Mouse (Mus musculus): ENCODE results near the gene Rufy3. TPM values are rescaled to one million over a fixed set of nuclear protein-coding genes. Genes with fewer than 3 reads are reported as not detected.

Gene Rufy3
- polyA plus RNA-seq, 1 experiment from 2014 or later, result 121 TPM

DNA sequence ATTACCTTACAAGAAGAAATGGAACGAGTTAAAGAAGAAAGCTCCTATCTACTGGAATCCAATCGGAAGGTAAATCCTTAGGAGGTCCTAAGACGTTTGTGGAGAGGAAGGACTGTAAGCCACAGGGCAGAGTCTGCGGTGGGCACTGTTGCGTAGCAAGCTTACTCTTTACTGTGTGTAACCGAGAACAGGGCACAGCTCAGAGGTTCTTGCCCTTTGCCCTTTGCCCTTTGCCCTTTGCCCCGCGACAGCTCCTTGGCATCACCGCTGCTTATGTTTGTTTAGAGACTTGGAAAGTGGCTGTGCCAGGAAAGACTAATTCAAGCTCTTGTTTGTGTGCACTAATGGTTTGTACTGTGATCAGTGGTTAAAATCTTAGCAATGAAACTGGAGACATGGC is 67.6 kb downstream of the Rufy3 start:
- Histone ChIP-seq H3K27ac (ENCODE audit: low read depth, low read length) (no peak overlapping the region), H3K4me2 (no peak overlapping the region), H3K9ac (ENCODE audit: low read length) (no peak overlapping the region), H3K9me3 (ENCODE audit: control insufficient read depth, low read length) (no peaks in the 10 kb centered on the region), H3K4me3 (ENCODE audit: low read depth, low read length) (no peak overlapping the region), H3K36me3 (ENCODE audit: control insufficient read depth, insufficient read depth, low read length) (peaks cover 16% of the 10 kb centered on the region), H3K27me3 (ENCODE audit: control insufficient read depth, insufficient read depth, low read length) (no peaks in the 10 kb centered on the region), H3K4me1 (ENCODE audit: control insufficient read depth, insufficient read depth, low read length) (no peaks in the 10 kb centered on the region)
- DNase-seq (ENCODE audit: low spot score, missing footprints), result no peak
- 70% methylated on average over 9 of the region's 9 CpGs for WGBS
- no peak for ATAC-seq (ENCODE audit: low FRiP score)

DNA sequence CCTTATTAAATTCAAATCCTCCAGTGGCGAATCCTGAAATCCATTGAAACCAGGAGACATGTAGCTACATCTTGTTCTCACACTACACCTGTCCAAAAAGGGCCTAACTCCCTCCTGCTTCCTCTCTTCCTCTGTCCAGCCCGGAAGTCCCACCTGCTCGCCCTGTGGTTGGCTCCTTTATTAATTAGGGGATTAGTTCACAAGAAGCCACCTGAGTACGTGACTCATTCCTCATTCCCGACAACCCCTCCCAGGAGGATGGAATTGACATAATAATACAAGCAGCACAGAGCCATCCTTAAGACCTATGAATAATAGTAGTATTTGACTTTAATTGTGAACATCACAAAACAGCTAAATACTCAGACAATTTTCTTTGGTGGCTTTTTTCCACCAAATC is 69.2 kb downstream of the Rufy3 start:
- H3K4me3 ChIP-seq (ENCODE audit: low read depth, low read length), result no peak overlapping the region
- ATAC-seq (ENCODE audit: low FRiP score), result no peak
- no peaks in the 10 kb centered on the region for H3K4me1 ChIP-seq (ENCODE audit: control insufficient read depth, insufficient read depth, low read length)
- peaks cover 17% of the 10 kb centered on the region for H3K36me3 ChIP-seq (ENCODE audit: control insufficient read depth, insufficient read depth, low read length)
- DNase-seq (ENCODE audit: low spot score, missing footprints), result no peak
- H3K9ac ChIP-seq (ENCODE audit: low read length), result no peak overlapping the region
- H3K27ac ChIP-seq (ENCODE audit: low read depth, low read length), result no peak overlapping the region
- no peaks in the 10 kb centered on the region for H3K27me3 ChIP-seq (ENCODE audit: control insufficient read depth, insufficient read depth, low read length)
- H3K9me3 ChIP-seq (ENCODE audit: control insufficient read depth, low read length), result no peaks in the 10 kb centered on the region
- 78% methylated on average over 5 of the region's 5 CpGs for WGBS
- no peak overlapping the region for H3K4me2 ChIP-seq

DNA sequence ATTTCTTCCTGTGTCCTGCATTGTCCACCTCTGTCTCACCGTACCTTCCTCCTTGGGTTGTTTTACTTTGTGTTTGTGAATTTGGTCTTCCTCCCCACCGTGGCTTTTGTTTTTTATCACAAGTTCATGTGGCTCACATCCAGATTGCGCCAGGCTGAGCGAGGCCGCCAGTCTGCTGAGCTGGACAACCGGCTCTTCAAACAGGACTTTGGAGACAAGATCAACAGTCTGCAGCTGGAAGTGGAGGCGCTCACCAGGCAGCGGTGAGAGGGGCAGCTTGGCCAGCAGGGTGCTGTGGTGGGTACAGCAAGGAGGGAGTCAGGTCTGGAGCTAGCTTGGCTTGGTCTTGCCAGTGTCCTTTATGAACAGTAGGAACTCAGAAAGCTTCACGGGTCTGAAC is 77.9 kb downstream of the Rufy3 start:
- ATAC-seq (ENCODE audit: low FRiP score) (no peak), DNase-seq (ENCODE audit: low spot score, missing footprints) (no peak)
- H3K27me3 ChIP-seq (ENCODE audit: control insufficient read depth, insufficient read depth, low read length), result no peaks in the 10 kb centered on the region
- no peak overlapping the region for H3K9ac ChIP-seq (ENCODE audit: low read length)
- no peak overlapping the region for H3K4me2 ChIP-seq
- no peak overlapping the region for H3K4me3 ChIP-seq (ENCODE audit: low read depth, low read length)
- no peak overlapping the region for H3K27ac ChIP-seq (ENCODE audit: low read depth, low read length)
- WGBS, result 88% methylated on average over 9 of the region's 9 CpGs
- H3K4me1 ChIP-seq (ENCODE audit: control insufficient read depth, insufficient read depth, low read length), result no peaks in the 10 kb centered on the region
- H3K36me3 ChIP-seq (ENCODE audit: control insufficient read depth, insufficient read depth, low read length), result peaks cover 9% of the 10 kb centered on the region
- H3K9me3 ChIP-seq (ENCODE audit: control insufficient read depth, low read length), result no peaks in the 10 kb centered on the region

DNA sequence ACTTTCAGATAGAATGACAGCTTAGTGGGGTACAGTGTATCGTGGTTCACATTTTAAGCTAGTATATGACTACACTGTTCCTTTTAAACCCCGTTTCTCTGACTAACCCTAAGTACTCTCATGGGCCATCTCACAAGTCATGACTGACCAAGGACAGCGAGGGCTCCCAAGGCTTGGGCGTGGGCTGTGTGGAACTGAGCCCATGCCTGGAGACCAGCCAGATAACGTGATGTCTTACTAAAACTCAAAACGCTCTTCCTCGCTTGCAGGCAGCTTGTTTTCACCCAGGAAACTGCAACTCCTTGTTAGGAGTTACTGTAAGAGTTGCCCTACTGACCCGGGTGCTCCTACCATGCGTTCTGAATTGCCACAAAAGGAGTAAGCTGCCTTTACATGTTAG is 78.7 kb downstream of the Rufy3 start:
- Histone ChIP-seq H3K4me2 (no peak overlapping the region), H3K27ac (ENCODE audit: low read depth, low read length) (no peak overlapping the region), H3K36me3 (ENCODE audit: control insufficient read depth, insufficient read depth, low read length) (peaks cover 10% of the 10 kb centered on the region), H3K27me3 (ENCODE audit: control insufficient read depth, insufficient read depth, low read length) (no peaks in the 10 kb centered on the region), H3K4me3 (ENCODE audit: low read depth, low read length) (no peak overlapping the region), H3K4me1 (ENCODE audit: control insufficient read depth, insufficient read depth, low read length) (no peaks in the 10 kb centered on the region), H3K9ac (ENCODE audit: low read length) (no peak overlapping the region), H3K9me3 (ENCODE audit: control insufficient read depth, low read length) (no peaks in the 10 kb centered on the region)
- no peak for ATAC-seq (ENCODE audit: low FRiP score)
- 91% methylated on average over 9 of the region's 9 CpGs for WGBS
- no peak for DNase-seq (ENCODE audit: low spot score, missing footprints)

DNA sequence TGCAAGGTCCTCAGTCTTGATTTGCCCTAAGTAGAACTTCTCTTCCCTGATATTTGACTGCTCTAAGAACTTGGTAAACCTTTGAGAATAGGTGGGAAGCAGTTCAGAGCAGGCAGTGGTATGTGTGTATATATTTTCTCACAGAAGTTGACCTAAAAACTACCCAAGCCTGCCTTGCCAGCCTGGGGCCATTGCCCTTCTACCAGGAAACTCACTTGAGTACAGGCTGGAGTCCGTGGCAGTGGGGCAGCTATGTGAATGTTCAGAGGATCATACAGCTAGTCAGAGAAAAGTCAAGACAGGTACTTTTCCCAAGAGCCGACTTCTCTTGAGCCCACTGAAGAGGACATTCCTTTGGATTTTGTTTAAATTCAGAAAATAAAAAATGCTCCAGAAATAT is 80.1 kb downstream of the Rufy3 start:
- H3K4me2 ChIP-seq, result no peak overlapping the region
- no peaks in the 10 kb centered on the region for H3K4me1 ChIP-seq (ENCODE audit: control insufficient read depth, insufficient read depth, low read length)
- H3K27ac ChIP-seq (ENCODE audit: low read depth, low read length), result no peak overlapping the region
- no peak for ATAC-seq (ENCODE audit: low FRiP score)
- H3K36me3 ChIP-seq (ENCODE audit: control insufficient read depth, insufficient read depth, low read length), result peaks cover 10% of the 10 kb centered on the region
- H3K9ac ChIP-seq (ENCODE audit: low read length), result no peak overlapping the region
- WGBS, result 89% methylated on average over 2 of the region's 2 CpGs
- no peak for DNase-seq (ENCODE audit: low spot score, missing footprints)
- H3K4me3 ChIP-seq (ENCODE audit: low read depth, low read length), result no peak overlapping the region
- no peaks in the 10 kb centered on the region for H3K27me3 ChIP-seq (ENCODE audit: control insufficient read depth, insufficient read depth, low read length)
- H3K9me3 ChIP-seq (ENCODE audit: control insufficient read depth, low read length), result no peaks in the 10 kb centered on the region

DNA sequence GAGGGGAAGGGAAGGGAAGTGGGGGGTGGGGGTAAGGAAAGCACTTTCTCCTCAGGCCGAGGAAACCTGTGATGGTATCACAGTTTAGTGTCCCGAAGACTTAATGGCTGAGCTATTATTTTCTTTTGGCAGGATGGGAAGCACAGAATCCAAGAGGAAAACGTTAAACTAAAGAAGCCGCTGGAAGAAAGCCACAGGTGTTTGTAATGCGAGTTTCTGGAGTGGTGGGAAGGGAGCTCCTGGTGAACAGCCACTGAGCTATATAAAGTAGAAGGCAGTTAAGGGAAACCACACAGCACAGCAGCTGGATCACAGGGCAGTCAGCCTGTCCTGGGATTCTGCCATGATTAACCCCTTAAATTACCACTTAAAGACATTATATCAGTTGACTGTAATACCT is 80.6 kb downstream of the Rufy3 start:
- no peaks in the 10 kb centered on the region for H3K27me3 ChIP-seq (ENCODE audit: control insufficient read depth, insufficient read depth, low read length)
- no peaks in the 10 kb centered on the region for H3K9me3 ChIP-seq (ENCODE audit: control insufficient read depth, low read length)
- 88% methylated on average over 5 of the region's 5 CpGs for WGBS
- H3K4me2 ChIP-seq, result no peak overlapping the region
- H3K36me3 ChIP-seq (ENCODE audit: control insufficient read depth, insufficient read depth, low read length), result peaks cover 12% of the 10 kb centered on the region
- no peak overlapping the region for H3K27ac ChIP-seq (ENCODE audit: low read depth, low read length)
- H3K4me1 ChIP-seq (ENCODE audit: control insufficient read depth, insufficient read depth, low read length), result no peaks in the 10 kb centered on the region
- DNase-seq (ENCODE audit: low spot score, missing footprints), result no peak
- ATAC-seq (ENCODE audit: low FRiP score), result no peak
- no peak overlapping the region for H3K4me3 ChIP-seq (ENCODE audit: low read depth, low read length)
- no peak overlapping the region for H3K9ac ChIP-seq (ENCODE audit: low read length)

DNA sequence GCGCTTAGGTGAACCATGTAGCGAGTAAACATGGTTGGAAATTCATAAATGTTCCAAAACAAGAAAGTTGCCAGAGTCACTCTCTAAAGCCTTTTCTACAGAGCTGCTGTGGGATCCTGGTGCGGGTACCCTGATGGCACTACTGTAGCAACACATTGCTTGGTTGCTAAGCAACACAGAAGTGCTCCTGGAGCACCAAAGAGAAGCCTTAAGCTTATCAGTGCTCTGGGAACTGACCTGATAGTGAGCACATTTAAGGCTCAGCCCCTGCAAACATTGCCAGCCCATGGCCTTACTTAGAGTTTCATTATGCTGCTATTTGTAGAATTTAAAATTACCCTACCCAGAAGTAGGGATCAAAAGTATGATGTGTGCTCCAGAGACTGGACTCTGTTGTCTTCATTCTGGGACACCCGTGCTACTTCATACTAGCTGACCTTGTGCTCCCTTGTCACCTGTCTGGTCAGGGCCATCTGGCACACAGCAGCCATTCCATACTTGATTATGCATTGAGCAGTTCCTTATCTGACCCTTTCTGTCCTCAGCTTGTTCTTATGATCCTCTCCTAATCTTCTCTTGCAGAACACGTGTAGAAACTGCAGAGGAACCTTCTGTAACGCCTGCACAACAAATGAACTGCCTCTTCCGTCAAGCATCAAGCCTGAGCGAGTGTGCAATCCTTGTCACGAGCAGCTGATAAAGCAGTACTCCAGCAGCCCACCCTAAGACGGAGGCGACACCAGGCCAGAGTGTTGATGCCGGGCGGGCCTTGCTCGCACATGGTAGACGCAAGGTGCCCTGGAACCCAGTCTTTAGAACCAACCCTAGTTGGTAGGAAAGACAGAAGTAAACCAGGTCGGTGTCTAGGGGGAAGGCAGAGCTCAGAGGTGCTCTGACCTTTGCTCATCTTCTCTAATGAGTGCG is 84.7 kb downstream of the Rufy3 start:
- WGBS, result 89% methylated on average over 17 of the region's 17 CpGs
- peaks cover 14% of the 10 kb centered on the region for H3K36me3 ChIP-seq (ENCODE audit: control insufficient read depth, insufficient read depth, low read length)
- H3K4me1 ChIP-seq (ENCODE audit: control insufficient read depth, insufficient read depth, low read length), result no peaks in the 10 kb centered on the region
- H3K4me3 ChIP-seq (ENCODE audit: low read depth, low read length), result no peak overlapping the region
- ATAC-seq (ENCODE audit: low FRiP score), result no peak
- H3K27me3 ChIP-seq (ENCODE audit: control insufficient read depth, insufficient read depth, low read length), result no peaks in the 10 kb centered on the region
- no peak overlapping the region for H3K27ac ChIP-seq (ENCODE audit: low read depth, low read length)
- no peak for DNase-seq (ENCODE audit: low spot score, missing footprints)
- H3K9me3 ChIP-seq (ENCODE audit: control insufficient read depth, low read length), result no peaks in the 10 kb centered on the region
- no peak overlapping the region for H3K4me2 ChIP-seq
- H3K9ac ChIP-seq (ENCODE audit: low read length), result no peak overlapping the region

DNA sequence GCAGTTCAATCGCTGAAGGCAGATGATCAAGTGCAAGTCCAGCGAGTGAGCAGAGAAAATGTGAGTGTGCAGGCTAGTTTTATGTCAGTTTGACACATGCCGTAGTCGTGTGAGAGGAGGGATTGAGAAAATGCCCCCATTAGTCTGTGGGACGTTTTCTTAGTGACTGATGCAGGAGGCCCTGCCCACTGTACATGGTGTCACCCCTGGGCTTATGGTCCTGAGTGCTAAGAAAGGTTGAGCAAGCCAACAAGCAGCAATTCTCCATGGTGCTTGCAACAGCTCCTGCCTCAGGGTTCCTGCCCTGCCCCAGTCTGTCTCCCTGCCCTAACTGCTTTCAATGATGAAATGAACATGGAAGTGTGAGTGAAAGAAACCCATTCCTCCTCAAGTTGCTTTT is 87.7 kb downstream of the Rufy3 start:
- WGBS, result 92% methylated on average over 5 of the region's 5 CpGs
- no peaks in the 10 kb centered on the region for H3K9me3 ChIP-seq (ENCODE audit: control insufficient read depth, low read length)
- H3K9ac ChIP-seq (ENCODE audit: low read length), result no peak overlapping the region
- H3K27ac ChIP-seq (ENCODE audit: low read depth, low read length), result no peak overlapping the region
- DNase-seq (ENCODE audit: low spot score, missing footprints) (no peak), ATAC-seq (ENCODE audit: low FRiP score) (no peak)
- no peak overlapping the region for H3K4me3 ChIP-seq (ENCODE audit: low read depth, low read length)
- no peaks in the 10 kb centered on the region for H3K4me1 ChIP-seq (ENCODE audit: control insufficient read depth, insufficient read depth, low read length)
- H3K4me2 ChIP-seq, result no peak overlapping the region
- H3K27me3 ChIP-seq (ENCODE audit: control insufficient read depth, insufficient read depth, low read length), result no peaks in the 10 kb centered on the region
- peaks cover 12% of the 10 kb centered on the region for H3K36me3 ChIP-seq (ENCODE audit: control insufficient read depth, insufficient read depth, low read length)

DNA sequence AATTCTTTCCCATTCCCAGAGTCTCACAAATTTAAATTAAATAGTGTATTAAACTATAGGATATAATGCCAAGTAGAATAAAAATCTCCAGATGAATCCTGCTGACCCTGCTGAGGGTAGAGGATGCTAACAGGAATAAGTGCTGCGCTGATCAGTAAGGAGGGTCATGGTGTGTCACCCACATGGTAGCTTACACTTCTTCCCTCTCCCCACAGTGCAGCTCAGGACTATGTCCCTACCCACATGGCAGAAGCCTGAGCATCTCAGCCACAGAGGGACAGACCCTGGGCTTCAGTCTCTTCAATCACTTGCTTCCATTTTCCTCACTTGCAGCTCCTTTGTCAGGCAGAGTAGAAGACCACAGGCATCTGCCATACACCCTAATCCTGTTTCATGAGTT is 93.0 kb downstream of the Rufy3 start:
- WGBS, result 100% methylated on average over 1 of the region's 1 CpGs
- Histone ChIP-seq H3K27ac (ENCODE audit: low read depth, low read length) (no peak overlapping the region), H3K9me3 (ENCODE audit: control insufficient read depth, low read length) (no peaks in the 10 kb centered on the region), H3K4me1 (ENCODE audit: control insufficient read depth, insufficient read depth, low read length) (no peaks in the 10 kb centered on the region), H3K9ac (ENCODE audit: low read length) (no peak overlapping the region), H3K36me3 (ENCODE audit: control insufficient read depth, insufficient read depth, low read length) (peaks cover 13% of the 10 kb centered on the region), H3K4me2 (no peak overlapping the region), H3K4me3 (ENCODE audit: low read depth, low read length) (no peak overlapping the region), H3K27me3 (ENCODE audit: control insufficient read depth, insufficient read depth, low read length) (no peaks in the 10 kb centered on the region)
- DNase-seq (ENCODE audit: low spot score, missing footprints), result no peak
- peak; percentile 54; the same call in 1 of the 2 replicates for ATAC-seq (ENCODE audit: low FRiP score)
